Mouse (Mus musculus) midbrain, embryonic 12.5 days (tissue): ENCODE data around the gene Plcb3. TPM values are rescaled to one million over a fixed set of nuclear protein-coding genes. Genes with fewer than 3 reads are reported as not detected.
A peak's percentile ranks its signal among the peaks of the same experiment; 100 is the strongest.

Source experiments
- ATAC-seq: fragments of 200-750 bp; cut with Nextera tagmentation; 2 replicates; pipeline ENCODE4 v1.8.0; 2017; ENCODE audit warnings: low read depth, moderate TSS enrichment, moderate library complexity; ENCODE audit not compliant: low FRiP score
- H3K27ac ChIP-seq: fragments of 300-500 bp; sonication (generic); replicated peaks from 2 replicates; pipeline ENCODE4 v1.5.1; 2016; ENCODE audit warnings: mild to moderate bottlenecking
- H3K27me3 ChIP-seq: fragments of 300-500 bp; sonication (generic); 2 replicates; pipeline ENCODE4 v1.6.1; 2016; ENCODE audit warnings: mild to moderate bottlenecking
- H3K36me3 ChIP-seq: fragments of 300-500 bp; sonication (generic); 2 replicates; pipeline ENCODE4 v1.6.1; 2016
- H3K4me1 ChIP-seq: fragments of 300-500 bp; sonication (generic); 2 replicates; pipeline ENCODE4 v1.6.1; 2016
- H3K4me2 ChIP-seq: fragments of 300-500 bp; sonication (generic); replicated peaks from 2 replicates; pipeline ENCODE4 v1.6.1; 2016; ENCODE audit warnings: mild to moderate bottlenecking, moderate library complexity
- H3K4me3 ChIP-seq: fragments of 300-500 bp; sonication (generic); 2 replicates; pipeline ENCODE4 v1.5.1; 2016; ENCODE audit warnings: mild to moderate bottlenecking
- H3K9ac ChIP-seq: fragments of 300-500 bp; sonication (generic); replicated peaks from 2 replicates; pipeline ENCODE4 v1.6.1; 2016; ENCODE audit warnings: mild to moderate bottlenecking, moderate library complexity
- H3K9me3 ChIP-seq: fragments of 300-500 bp; sonication (generic); 2 replicates; pipeline ENCODE4 v1.6.1; 2016; ENCODE audit warnings: mild to moderate bottlenecking
- WGBS: fragments of 180-500 bp; shearing (Covaris S2); methylation state at CpG from one replicate; pipeline ENCODE4 v1.1.7; 2016; 5-methylcytosine and 5-hydroxymethylcytosine counted together
- polyA plus RNA-seq: library from polyadenylated mRNA; unstranded; fragments of >200 nt; fragmentation: Nextera tagmentation; extraction: Ambion mirVana; gene quantifications from 2 replicates; pipeline ENCODE4 v1.2.1, GENCODE M21; 2016

The Plcb3 gene
- polyA plus RNA-seq, 1 experiment from 2014 or later: 22.5 TPM

- Histone ChIP-seq H3K27me3 (peaks cover 10% of the 10 kb centered on the region), H3K4me2 (peak within 1 kb of the TSS; percentile 98), H3K4me3 (peak within 1 kb of the TSS; percentile 77), H3K9ac (peak within 1 kb of the TSS; percentile 84), H3K27ac (peak within 1 kb of the TSS; percentile 94), H3K4me1 (peaks cover 32% of the 10 kb centered on the region), H3K9me3 (no peaks in the 10 kb centered on the region), H3K36me3 (0 out of 2 replicates have a peak, but pooled peaks cover 4% of the 10 kb centered on the region)
- WGBS: under 1% methylated on average over 83 of the region's 83 CpGs
- peak; percentile 80 for ATAC-seq
Measured at GRCm38 (mm10) chr19:6941372-6942248, 34.7 kb downstream of the Plcb3 start, which contains the start of gene Bad. Gene Bad (plus strand): TSS chr19:6941861.

- Histone ChIP-seq H3K9ac (peak overlapping the region; percentile 84), H3K27me3 (peaks cover 18% of the 10 kb centered on the region), H3K4me3 (peak overlapping the region; percentile 77), H3K4me2 (peak overlapping the region; percentile 98), H3K4me1 (peaks cover 32% of the 10 kb centered on the region), H3K9me3 (no peaks in the 10 kb centered on the region), H3K27ac (peak overlapping the region; percentile 94), H3K36me3 (no peaks in the 10 kb centered on the region)
- ATAC-seq: peak; percentile 11; the same call in 1 of the 2 replicates
- 27% methylated on average over 24 of the region's 29 CpGs for WGBS
Measured at GRCm38 (mm10) chr19:6940396-6941351, 35.6 kb downstream of the Plcb3 start.

- H3K36me3 ChIP-seq: no peaks in the 10 kb centered on the region
- H3K9me3 ChIP-seq: no peaks in the 10 kb centered on the region
- H3K4me1 ChIP-seq: peaks cover 33% of the 10 kb centered on the region
- peak overlapping the region; percentile 98 for H3K4me2 ChIP-seq
- H3K27me3 ChIP-seq: peaks cover 31% of the 10 kb centered on the region
- WGBS: 89% methylated on average over 20 of the region's 20 CpGs
- no peak overlapping the region for H3K4me3 ChIP-seq
- no peak for ATAC-seq
- H3K9ac ChIP-seq: peak overlapping the region; percentile 37; the same call in 1 of the 2 replicates
- no peak overlapping the region for H3K27ac ChIP-seq
Measured at GRCm38 (mm10) chr19:6939106-6940002, 36.9 kb downstream of the Plcb3 start.

- Histone ChIP-seq H3K9ac (no peak overlapping the region), H3K4me3 (no peak overlapping the region), H3K4me1 (peaks cover 39% of the 10 kb centered on the region), H3K36me3 (no peaks in the 10 kb centered on the region), H3K4me2 (no peak overlapping the region), H3K27me3 (peaks cover 47% of the 10 kb centered on the region), H3K27ac (no peak overlapping the region), H3K9me3 (no peaks in the 10 kb centered on the region)
- no peak for ATAC-seq
- 81% methylated on average over 16 of the region's 16 CpGs for WGBS
Measured at GRCm38 (mm10) chr19:6937541-6938465, 38.5 kb downstream of the Plcb3 start.

- 20% methylated on average over 3 of the region's 3 CpGs for WGBS
- H3K27me3 ChIP-seq: peaks cover 62% of the 10 kb centered on the region
Measured at GRCm38 (mm10) chr19:6936299-6936698, 40.0 kb downstream of the Plcb3 start.

GRCm38 (mm10) chr19:6934195-6934977, 41.9 kb downstream of the Plcb3 start, which contains the start of gene Kcnk4:
Gene Kcnk4 (minus strand): TSS chr19:6934515.
- Histone ChIP-seq H3K36me3 (no peaks in the 10 kb centered on the region), H3K4me2 (peak within 1 kb of the TSS; percentile 53), H3K27me3 (peaks cover 78% of the 10 kb centered on the region)

More at GRCm38 (mm10) chr19:6936299-6936698, 40.0 kb downstream of the Plcb3 start:
- Histone ChIP-seq H3K27ac (no peak overlapping the region), H3K4me3 (no peak overlapping the region), H3K9me3 (no peaks in the 10 kb centered on the region), H3K4me1 (peaks cover 34% of the 10 kb centered on the region), H3K9ac (no peak overlapping the region), H3K36me3 (no peaks in the 10 kb centered on the region), H3K4me2 (no peak overlapping the region)
- no peak for ATAC-seq

GRCm38 (mm10) chr19:6933436-6934194, 42.7 kb downstream of the Plcb3 start:
- H3K4me1 ChIP-seq: peaks cover 12% of the 10 kb centered on the region
- no peaks in the 10 kb centered on the region for H3K9me3 ChIP-seq
- peak overlapping the region; percentile 38 for H3K4me3 ChIP-seq
- 0 out of 2 replicates have a peak, but pooled peaks have one; percentile 16 for ATAC-seq
- peak overlapping the region; percentile 53 for H3K4me2 ChIP-seq
- H3K27me3 ChIP-seq: peaks cover 83% of the 10 kb centered on the region
- WGBS: 4% methylated on average over 57 of the region's 58 CpGs
- no peaks in the 10 kb centered on the region for H3K36me3 ChIP-seq
- H3K27ac ChIP-seq: no peak overlapping the region
- H3K9ac ChIP-seq: peak overlapping the region; percentile 37; the same call in 1 of the 2 replicates

More at GRCm38 (mm10) chr19:6934195-6934977, 41.9 kb downstream of the Plcb3 start, which contains the start of gene Kcnk4:
- Histone ChIP-seq H3K4me1 (peaks cover 16% of the 10 kb centered on the region), H3K9me3 (no peaks in the 10 kb centered on the region), H3K9ac (peak within 1 kb of the TSS; percentile 37; the same call in 1 of the 2 replicates), H3K4me3 (peak within 1 kb of the TSS; percentile 38), H3K27ac (no peak within 1 kb of the TSS)
- ATAC-seq: 0 out of 2 replicates have a peak, but pooled peaks have one; percentile 34
- WGBS: 9% methylated on average over 23 of the region's 23 CpGs

- H3K4me3 ChIP-seq: 0 out of 2 replicates have a peak overlapping the region, but pooled peaks have one; percentile 38
- H3K9ac ChIP-seq: no peak overlapping the region
- 17% methylated on average over 4 of the region's 4 CpGs for WGBS
Measured at GRCm38 (mm10) chr19:6933102-6933435, 43.2 kb downstream of the Plcb3 start.

GRCm38 (mm10) chr19:6932018-6932417, 44.3 kb downstream of the Plcb3 start:
- no peak overlapping the region for H3K4me2 ChIP-seq
- no peak overlapping the region for H3K4me3 ChIP-seq
- H3K27me3 ChIP-seq: peaks cover 92% of the 10 kb centered on the region
- H3K4me1 ChIP-seq: peaks cover 15% of the 10 kb centered on the region
- 65% methylated on average over 1 of the region's 1 CpGs for WGBS
- no peak overlapping the region for H3K27ac ChIP-seq
- no peak overlapping the region for H3K9ac ChIP-seq
- no peak for ATAC-seq
- H3K9me3 ChIP-seq: no peaks in the 10 kb centered on the region
- no peaks in the 10 kb centered on the region for H3K36me3 ChIP-seq

More at GRCm38 (mm10) chr19:6933102-6933435, 43.2 kb downstream of the Plcb3 start:
- H3K27ac ChIP-seq: no peak overlapping the region
- no peak for ATAC-seq
- peaks cover 86% of the 10 kb centered on the region for H3K27me3 ChIP-seq
- no peak overlapping the region for H3K4me2 ChIP-seq
- no peaks in the 10 kb centered on the region for H3K9me3 ChIP-seq
- peaks cover 12% of the 10 kb centered on the region for H3K4me1 ChIP-seq
- H3K36me3 ChIP-seq: no peaks in the 10 kb centered on the region
